Mouse (Mus musculus) megakaryocyte, embryonic 14.5 days (primary cell): ENCODE results near the gene Socs2. TPM values are rescaled to one million over a fixed set of nuclear protein-coding genes. Genes with fewer than 3 reads are reported as not detected.
A peak's percentile ranks its signal among the peaks of the same experiment; 100 is the strongest.

Experiments
- H3K27me3 ChIP-seq: replicated peaks from 2 replicates; pipeline ENCODE3; 2012; ENCODE audit warnings: inconsistent platforms
- H3K36me3 ChIP-seq: replicated peaks from 2 replicates; pipeline ENCODE3; 2012; ENCODE audit warnings: low read length, inconsistent platforms, mixed read lengths
- H3K4me1 ChIP-seq: 2 replicates; pipeline ENCODE4 v1.6.1; 2012; ENCODE audit warnings: inconsistent platforms
- H3K4me3 ChIP-seq: replicated peaks from 2 replicates; pipeline ENCODE3; 2012; ENCODE audit warnings: moderate library complexity, mild to moderate bottlenecking, inconsistent platforms
- H3K9me3 ChIP-seq: 2 replicates; pipeline ENCODE4 v1.6.1; 2012; ENCODE audit warnings: inconsistent platforms
- FLI1 ChIP-seq: IDR thresholded peaks from 2 replicates; pipeline ENCODE4 v1.6.1; 2012; ENCODE audit warnings: low read length, inconsistent platforms, mixed read lengths
- GATA1 ChIP-seq: IDR thresholded peaks from 3 replicates; pipeline ENCODE4 v1.6.1; 2012; ENCODE audit warnings: mixed read lengths, low read length, inconsistent platforms, borderline replicate concordance
- polyA plus RNA-seq: library from polyadenylated mRNA; stranded (reverse); fragments of >175 nt; gene quantifications from 2 replicates; pipeline ENCODE4 v1.2.3, GENCODE M21; 2012; ENCODE audit warnings: low replicate concordance; ENCODE audit not compliant: insufficient read depth

Gene Socs2
- polyA plus RNA-seq = 24.6 and 34.4 TPM in 2 replicates

GRCm38 (mm10) chr10:95416685-95417495, at the start of gene Socs2:
Gene Socs2, minus strand, starts transcription at chr10:95417180.
- Histone ChIP-seq H3K27me3 (peaks cover 12% of the 10 kb centered on the region), H3K4me1 (peaks cover 37% of the 10 kb centered on the region), H3K9me3 (peaks cover 3% of the 10 kb centered on the region), H3K4me3 (peak within 1 kb of the TSS; percentile 92), H3K36me3 (peaks cover 4% of the 10 kb centered on the region)
- no peak for TF ChIP-seq GATA1
- TF ChIP-seq FLI1 = no peak

- Histone ChIP-seq H3K4me3 (no peak overlapping the region), H3K9me3 (no peaks in the 10 kb centered on the region), H3K4me1 (no peaks in the 10 kb centered on the region), H3K27me3 (peaks cover 9% of the 10 kb centered on the region), H3K36me3 (no peaks in the 10 kb centered on the region)
- TF ChIP-seq GATA1 (no peak), FLI1 (no peak)
Observed at GRCm38 (mm10) chr10:95465485-95465896, 48.5 kb upstream of the Socs2 start.

GRCm38 (mm10) chr10:95464527-95464926, 47.5 kb upstream of the Socs2 start:
- Histone ChIP-seq H3K9me3 (no peaks in the 10 kb centered on the region), H3K27me3 (peaks cover 11% of the 10 kb centered on the region), H3K4me1 (no peaks in the 10 kb centered on the region), H3K4me3 (no peak overlapping the region), H3K36me3 (no peaks in the 10 kb centered on the region)
- no peak for TF ChIP-seq FLI1
- no peak for TF ChIP-seq GATA1

- H3K9me3 ChIP-seq = no peaks in the 10 kb centered on the region
- H3K4me1 ChIP-seq = peaks cover 3% of the 10 kb centered on the region; the same call in 1 of the 2 replicates
- TF ChIP-seq FLI1 = no peak
- TF ChIP-seq GATA1 = no peak
- H3K36me3 ChIP-seq = no peaks in the 10 kb centered on the region
- peaks cover 13% of the 10 kb centered on the region for H3K27me3 ChIP-seq
- no peak overlapping the region for H3K4me3 ChIP-seq
Observed at GRCm38 (mm10) chr10:95462231-95462630, 45.3 kb upstream of the Socs2 start.

GRCm38 (mm10) chr10:95461053-95461553, 44.1 kb upstream of the Socs2 start:
- peaks cover 3% of the 10 kb centered on the region; the same call in 1 of the 2 replicates for H3K4me1 ChIP-seq
- no peaks in the 10 kb centered on the region for H3K36me3 ChIP-seq
- H3K27me3 ChIP-seq = peaks cover 13% of the 10 kb centered on the region
- H3K9me3 ChIP-seq = no peaks in the 10 kb centered on the region
- no peak for TF ChIP-seq FLI1
- no peak for TF ChIP-seq GATA1
- no peak overlapping the region for H3K4me3 ChIP-seq

- Histone ChIP-seq H3K36me3 (no peaks in the 10 kb centered on the region), H3K4me1 (peaks cover 3% of the 10 kb centered on the region; the same call in 1 of the 2 replicates), H3K9me3 (no peaks in the 10 kb centered on the region), H3K27me3 (peaks cover 10% of the 10 kb centered on the region), H3K4me3 (no peak overlapping the region)
- no peak for TF ChIP-seq GATA1
- no peak for TF ChIP-seq FLI1
Observed at GRCm38 (mm10) chr10:95458050-95458806, 41.2 kb upstream of the Socs2 start.

- Histone ChIP-seq H3K9me3 (no peaks in the 10 kb centered on the region), H3K4me1 (peaks cover 4% of the 10 kb centered on the region), H3K36me3 (no peaks in the 10 kb centered on the region), H3K4me3 (no peak overlapping the region), H3K27me3 (peaks cover 10% of the 10 kb centered on the region)
- TF ChIP-seq FLI1 = no peak
- TF ChIP-seq GATA1 = no peak
Observed at GRCm38 (mm10) chr10:95457367-95458049, 40.5 kb upstream of the Socs2 start.

GRCm38 (mm10) chr10:95456103-95456502, 39.1 kb upstream of the Socs2 start:
- no peak overlapping the region for H3K4me3 ChIP-seq
- peaks cover 6% of the 10 kb centered on the region for H3K4me1 ChIP-seq
- H3K9me3 ChIP-seq = no peaks in the 10 kb centered on the region
- no peak for TF ChIP-seq GATA1
- TF ChIP-seq FLI1 = no peak
- peaks cover 7% of the 10 kb centered on the region for H3K27me3 ChIP-seq
- H3K36me3 ChIP-seq = no peaks in the 10 kb centered on the region

GRCm38 (mm10) chr10:95453282-95453681, 36.3 kb upstream of the Socs2 start:
- Histone ChIP-seq H3K36me3 (no peaks in the 10 kb centered on the region), H3K9me3 (no peaks in the 10 kb centered on the region), H3K4me1 (peaks cover 9% of the 10 kb centered on the region), H3K27me3 (peaks cover 2% of the 10 kb centered on the region), H3K4me3 (no peak overlapping the region)
- TF ChIP-seq GATA1 (no peak), FLI1 (no peak)
